Mouse (Mus musculus) cortical plate, adult 2 months (tissue): ENCODE data around the gene Ube2m. TPM values are rescaled to one million over a fixed set of nuclear protein-coding genes. Genes with fewer than 3 reads are reported as not detected.

Experiments used
- H3K27ac ChIP-seq: fragments of 200-500 bp; 2 replicates; pipeline ENCODE4 v1.5.1; 2012; ENCODE audit warnings: low read length, control low read depth, inconsistent platforms; ENCODE audit not compliant: insufficient read depth
- H3K4me1 ChIP-seq: fragments of 200-500 bp; 2 replicates; pipeline ENCODE4 v1.6.1; 2011; ENCODE audit warnings: low read length; ENCODE audit not compliant: control insufficient read depth, insufficient read depth
- H3K4me3 ChIP-seq: fragments of 200-500 bp; 2 replicates; pipeline ENCODE4 v1.5.1; 2011; ENCODE audit warnings: mild to moderate bottlenecking, low read length, control low read depth; ENCODE audit not compliant: insufficient read depth
- CTCF ChIP-seq: fragments of 200-500 bp; IDR thresholded peaks from 2 replicates; pipeline ENCODE4 v1.5.1; 2011; ENCODE audit warnings: mild to moderate bottlenecking, control low read depth, low read length; ENCODE audit not compliant: insufficient read depth; ENCODE audit errors: extremely low read depth
- POLR2A ChIP-seq: fragments of 200-500 bp; IDR thresholded peaks from 2 replicates; pipeline ENCODE4 v1.6.1; 2011; ENCODE audit warnings: mild to moderate bottlenecking, low read length, control low read depth; ENCODE audit not compliant: insufficient read depth; ENCODE audit errors: extremely low read depth
- polyA plus RNA-seq: library from polyadenylated mRNA; depleted of rRNA; stranded (reverse); fragments of >200 nt; gene quantifications from 2 replicates; pipeline ENCODE4 v1.2.3, GENCODE M21; 2012

Ube2m gene
- polyA plus RNA-seq, 1 experiment: 400 TPM

DNA sequence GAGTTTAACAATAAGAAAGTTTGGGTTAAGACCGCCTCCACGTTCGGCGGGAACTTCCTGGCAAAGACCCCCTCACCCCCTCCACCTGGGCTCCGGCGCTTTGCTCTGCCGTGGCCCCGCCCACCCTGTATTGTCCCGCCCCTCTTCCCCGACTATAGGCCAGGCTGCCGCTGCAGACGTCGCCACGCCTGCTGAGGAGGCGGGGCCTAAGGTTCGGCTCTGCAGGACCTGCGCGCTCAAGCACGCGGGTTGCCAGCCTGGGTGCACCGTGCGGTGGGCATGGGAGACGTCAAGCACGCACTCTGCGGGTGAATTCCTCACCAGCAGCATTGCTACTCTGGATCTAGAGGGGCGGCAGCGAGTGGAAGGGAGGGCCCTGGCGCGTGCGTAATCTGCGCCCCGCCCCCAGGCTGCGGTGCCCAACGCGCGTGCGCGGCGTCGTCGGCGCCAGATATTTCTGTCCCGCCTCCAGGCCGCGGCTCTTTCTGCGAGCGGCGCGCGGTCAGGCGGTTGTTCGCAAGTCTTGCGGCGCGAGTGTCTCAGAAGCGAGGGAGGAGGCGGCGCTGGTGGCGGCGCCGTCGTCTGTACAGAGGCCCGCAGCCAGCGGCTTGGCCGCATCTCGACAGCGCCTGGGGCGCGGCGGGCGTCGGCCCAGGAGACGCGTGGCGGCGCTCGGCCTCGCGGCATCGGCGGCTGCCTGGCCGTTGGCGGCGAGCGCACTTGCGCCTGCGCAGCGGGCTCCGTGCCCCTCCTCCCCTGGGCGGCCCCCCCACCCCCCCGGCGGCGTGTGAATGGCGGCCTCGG is 13.9 kb downstream of the Ube2m start:
- Histone ChIP-seq H3K27ac (peak overlapping the region; percentile 94), H3K4me3 (peak overlapping the region; percentile 59), H3K4me1 (peaks cover 9% of the 10 kb centered on the region; the same call in 1 of the 2 replicates)
- no peak for TF ChIP-seq CTCF
- TF ChIP-seq POLR2A: peak; percentile 69

- peaks cover 9% of the 10 kb centered on the region; the same call in 1 of the 2 replicates for H3K4me1 ChIP-seq
- no peak overlapping the region for H3K27ac ChIP-seq
- TF ChIP-seq POLR2A (no peak), CTCF (no peak)
- peak overlapping the region; percentile 59 for H3K4me3 ChIP-seq
These were observed 15.1 kb downstream of the Ube2m start for GRCm38 (mm10) chr7:13022773-13023535.

DNA sequence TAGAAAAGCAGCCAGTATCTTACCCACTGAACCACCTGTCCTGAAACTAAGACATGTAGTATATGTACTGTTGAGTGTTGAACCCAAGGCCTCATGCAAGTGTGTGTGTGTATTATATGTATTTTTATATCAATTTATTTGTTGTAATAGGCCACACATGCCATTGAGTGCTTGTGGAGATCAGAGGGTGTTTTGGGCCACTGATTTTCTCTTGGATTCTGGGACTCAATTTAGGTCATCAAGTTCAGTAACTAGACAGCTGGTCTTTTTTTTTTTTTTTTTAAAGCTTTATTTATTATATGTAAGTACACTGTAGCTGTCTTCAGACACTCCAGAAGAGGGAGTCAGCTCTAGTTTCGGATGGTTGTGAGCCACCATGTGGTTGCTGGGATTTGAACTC is 22.9 kb downstream of the Ube2m start:
- H3K4me1 ChIP-seq: no peaks in the 10 kb centered on the region
- TF ChIP-seq POLR2A (no peak), CTCF (no peak)
- no peak overlapping the region for H3K4me3 ChIP-seq
- no peak overlapping the region for H3K27ac ChIP-seq

DNA sequence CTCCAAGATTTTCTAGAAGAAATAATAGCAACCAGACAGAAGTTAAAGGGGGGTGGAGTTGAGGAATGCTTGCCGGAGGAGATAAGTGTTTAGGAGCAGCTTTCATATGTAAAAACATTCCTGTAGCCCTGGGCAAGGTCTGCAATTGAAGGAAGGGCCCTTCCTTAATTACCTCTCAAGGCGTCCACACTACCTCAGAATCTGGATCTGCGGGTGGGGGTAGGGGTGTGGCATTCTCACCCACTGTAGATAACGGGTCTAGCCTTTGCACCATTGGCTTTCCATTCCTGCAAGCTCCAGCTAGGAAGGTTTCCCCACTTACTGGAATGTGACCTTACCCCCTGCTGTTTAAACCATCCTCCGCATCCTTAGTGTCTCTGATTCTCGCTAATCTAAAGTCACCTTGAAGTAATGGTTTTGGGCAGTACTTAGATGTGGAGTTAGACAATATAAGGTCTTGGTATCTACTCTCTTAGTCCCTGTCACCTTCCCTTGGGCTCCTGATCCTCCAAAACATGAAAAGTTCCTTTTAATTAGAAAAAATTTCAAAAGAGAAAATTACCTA is 23.7 kb downstream of the Ube2m start:
- no peak overlapping the region for H3K27ac ChIP-seq
- no peak overlapping the region for H3K4me3 ChIP-seq
- no peak for TF ChIP-seq CTCF
- TF ChIP-seq POLR2A: no peak
- H3K4me1 ChIP-seq: no peaks in the 10 kb centered on the region

DNA sequence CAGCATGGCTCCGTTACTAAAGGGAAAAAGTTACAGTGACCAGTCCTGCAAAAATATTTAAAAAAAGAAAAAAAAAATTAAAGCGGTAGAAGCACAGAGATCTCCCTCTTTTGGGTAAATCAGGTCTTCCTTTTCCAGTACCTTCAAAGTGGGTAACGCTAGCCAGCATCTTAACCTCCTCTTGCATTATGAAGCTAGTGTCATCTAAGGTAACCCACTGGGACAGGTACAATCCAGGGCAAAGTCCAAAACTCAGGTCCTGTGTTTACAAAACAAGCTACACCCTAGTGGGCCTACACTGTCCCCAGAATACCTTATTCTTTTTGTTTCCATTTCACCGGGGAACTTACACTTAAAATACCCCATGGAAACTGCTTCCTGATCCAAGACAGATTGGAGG is 24.4 kb downstream of the Ube2m start:
- Histone ChIP-seq H3K4me3 (no peak overlapping the region), H3K27ac (no peak overlapping the region), H3K4me1 (no peaks in the 10 kb centered on the region)
- TF ChIP-seq POLR2A (no peak), CTCF (no peak)

DNA sequence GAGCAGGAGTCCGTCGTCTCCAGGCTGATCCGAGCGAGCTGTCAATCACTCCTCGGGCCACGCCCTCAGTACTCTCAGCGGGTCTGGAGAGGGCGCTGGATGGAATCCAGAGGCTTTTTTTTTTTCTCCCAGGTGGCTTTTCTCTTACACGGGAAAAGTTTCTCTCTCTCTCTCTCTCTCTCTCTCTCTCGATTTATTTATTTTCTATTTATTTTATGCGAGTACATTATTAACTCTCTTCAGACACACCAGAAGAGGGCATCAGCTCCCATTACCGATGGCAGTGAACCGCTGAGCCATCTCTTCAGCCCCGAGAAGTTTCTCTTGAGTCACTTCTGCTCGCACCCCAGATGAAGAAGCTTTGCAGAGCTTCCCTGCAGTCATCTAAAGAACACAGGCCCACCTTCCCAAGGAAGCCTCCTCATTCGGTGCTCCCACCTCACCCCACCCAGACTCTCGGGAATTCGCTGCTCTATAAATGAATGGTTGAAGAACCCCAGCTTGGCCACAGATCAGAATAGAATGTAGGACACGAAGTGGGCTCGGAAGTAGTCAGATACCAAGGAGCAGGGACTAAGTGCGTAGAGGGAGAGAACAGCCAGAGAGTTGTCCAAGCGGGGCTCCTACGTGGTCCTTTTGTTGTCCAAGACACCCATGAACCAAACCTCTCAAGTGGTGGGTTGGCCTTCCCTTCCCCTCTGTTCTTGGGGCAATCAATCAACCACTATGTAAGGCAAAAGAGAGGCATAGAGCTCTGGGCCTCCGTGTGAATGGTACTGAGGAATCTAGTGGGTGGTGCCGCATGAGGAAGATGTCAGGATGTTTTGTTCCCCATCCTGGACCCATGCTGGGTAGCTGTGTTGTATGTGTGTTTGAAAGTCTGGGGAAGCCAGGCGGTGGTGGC is 27.8 kb downstream of the Ube2m start, which contains the start of gene Zbtb45:
TSS of gene Zbtb45 (minus strand) at position 30 of the 904 bp plus-strand sequence.
- H3K4me1 ChIP-seq: no peaks in the 10 kb centered on the region
- peak within 1 kb of the TSS; percentile 81 for H3K4me3 ChIP-seq
- H3K27ac ChIP-seq: peak within 1 kb of the TSS; percentile 93
- TF ChIP-seq POLR2A: no peak
- TF ChIP-seq CTCF: no peak

DNA sequence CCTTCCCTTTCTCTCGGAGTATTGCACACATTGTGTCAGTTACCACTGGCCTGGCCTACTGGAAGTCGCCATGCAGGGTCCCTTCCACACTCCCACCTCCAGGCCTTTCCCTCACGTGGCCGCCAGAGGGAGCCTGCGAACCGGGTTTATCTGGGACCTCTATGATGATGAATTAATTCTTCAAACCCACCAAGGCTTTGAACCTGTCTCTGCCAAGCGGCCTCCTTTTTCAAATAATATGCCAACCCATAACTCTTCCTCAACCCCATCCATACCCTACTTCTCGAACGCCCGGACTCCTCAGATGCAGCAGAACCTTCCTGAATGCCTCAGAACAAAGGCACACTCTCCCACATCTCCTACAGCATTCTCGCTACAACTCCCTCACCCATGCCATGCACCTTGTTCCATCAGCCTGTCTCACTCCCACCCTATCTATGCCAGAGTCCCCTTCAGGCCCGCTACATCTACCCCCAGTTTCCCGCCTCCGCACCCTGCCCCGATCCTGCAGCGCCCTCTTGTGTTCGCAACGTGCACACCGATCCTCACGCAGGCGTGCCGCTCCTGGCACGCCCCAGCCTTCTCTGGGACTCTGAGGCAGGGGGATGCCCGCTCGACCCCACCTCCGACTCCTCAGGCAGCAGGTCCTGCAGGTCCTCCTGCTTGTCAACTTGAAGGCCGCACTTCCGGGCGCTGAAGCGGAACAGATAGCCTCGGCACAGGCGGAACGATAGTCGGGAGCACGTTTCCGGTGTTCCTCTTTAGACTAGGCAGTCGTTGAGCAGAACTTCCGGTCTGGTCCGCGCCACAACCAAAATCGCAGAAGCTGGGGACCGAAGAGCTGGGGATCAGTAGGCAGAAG is 28.7 kb downstream of the Ube2m start:
- TF ChIP-seq POLR2A: peak; percentile 79
- TF ChIP-seq CTCF: peak; percentile 59
- peak overlapping the region; percentile 81 for H3K4me3 ChIP-seq

More for the DNA sequence above, 28.7 kb downstream of the Ube2m start:
- peak overlapping the region; percentile 93 for H3K27ac ChIP-seq
- no peaks in the 10 kb centered on the region for H3K4me1 ChIP-seq
